Mouse (Mus musculus) cerebellum, adult 11-12 months (tissue): ENCODE data around the gene Kif5a.

Source experiments
- DNase-seq: peaks from one replicate; pipeline ENCODE4 v3.0.0; 2022

The Kif5a gene

GRCm38 (mm10) chr10:127264971-127265370 is 1.8 kb upstream of the Kif5a start:
- peak; percentile 45 for DNase-seq

GRCm38 (mm10) chr10:127264336-127264735 is 1.2 kb upstream of the Kif5a start:
- peak; percentile 57 for DNase-seq

GRCm38 (mm10) chr10:127263631-127264030 is 483 bp upstream of the Kif5a start:
- DNase-seq = peak; percentile 30

GRCm38 (mm10) chr10:127261706-127262547 is 1.2 kb downstream of the Kif5a start:
- DNase-seq = peak; percentile 48

- no peak for DNase-seq
Measured at GRCm38 (mm10) chr10:127258489-127258888, 4.7 kb downstream of the Kif5a start.

GRCm38 (mm10) chr10:127257790-127258189 is 5.4 kb downstream of the Kif5a start:
- peak; percentile 39 for DNase-seq

- DNase-seq = no peak
Measured at GRCm38 (mm10) chr10:127255625-127256345, 7.4 kb downstream of the Kif5a start.

- DNase-seq = no peak
Measured at GRCm38 (mm10) chr10:127250810-127251209, 12.3 kb downstream of the Kif5a start.

GRCm38 (mm10) chr10:127238241-127238824 is 24.8 kb downstream of the Kif5a start:
- DNase-seq = no peak

GRCm38 (mm10) chr10:127236541-127236940 is 26.6 kb downstream of the Kif5a start:
- no peak for DNase-seq

GRCm38 (mm10) chr10:127233141-127233540 is 30.0 kb downstream of the Kif5a start:
- DNase-seq = no peak

GRCm38 (mm10) chr10:127231741-127232140 is 31.4 kb downstream of the Kif5a start:
- DNase-seq = peak; percentile 67

GRCm38 (mm10) chr10:127230693-127231092 is 32.5 kb downstream of the Kif5a start:
- no peak for DNase-seq

- DNase-seq = no peak
Measured at GRCm38 (mm10) chr10:127228897-127229296, 34.3 kb downstream of the Kif5a start.

- DNase-seq = no peak
Measured at GRCm38 (mm10) chr10:127227163-127227562, 36.0 kb downstream of the Kif5a start.

GRCm38 (mm10) chr10:127226318-127226895 is 36.7 kb downstream of the Kif5a start:
- no peak for DNase-seq

GRCm38 (mm10) chr10:127225732-127226131 is 37.4 kb downstream of the Kif5a start:
- DNase-seq = no peak

GRCm38 (mm10) chr10:127225213-127225612 is 37.9 kb downstream of the Kif5a start:
- no peak for DNase-seq

GRCm38 (mm10) chr10:127218339-127218738 is 44.8 kb downstream of the Kif5a start:
- DNase-seq = no peak

- no peak for DNase-seq
Measured at GRCm38 (mm10) chr10:127217177-127217576, 46.0 kb downstream of the Kif5a start.

- DNase-seq = peak; percentile 57
Measured at GRCm38 (mm10) chr10:127216456-127216855, 46.7 kb downstream of the Kif5a start.

- DNase-seq = no peak
Measured at GRCm38 (mm10) chr10:127214422-127214803, 48.7 kb downstream of the Kif5a start.

- no peak for DNase-seq
Measured at GRCm38 (mm10) chr10:127213704-127214421, 49.3 kb downstream of the Kif5a start.
